Mouse (Mus musculus) liver, adult 2 months (tissue): Measurements from ENCODE around the gene Sema3a. TPM values are rescaled to one million over a fixed set of nuclear protein-coding genes. Genes with fewer than 3 reads are reported as not detected.

Experiments
- DNase-seq: peaks from one replicate; pipeline ENCODE4 v3.0.0-alpha.2; 2011; ENCODE audit warnings: low read depth, low spot score; ENCODE audit errors: extremely low read depth
- H3K27ac ChIP-seq: fragments of 200-500 bp; replicated peaks from 2 replicates; pipeline ENCODE4 v1.5.1; 2012; ENCODE audit warnings: low read depth, mild to moderate bottlenecking, control low read depth, inconsistent platforms, low read length; ENCODE audit not compliant: insufficient read depth
- H3K27me3 ChIP-seq: fragments of 200-500 bp; 2 replicates; pipeline ENCODE4 v1.6.1; 2012; ENCODE audit warnings: mild to moderate bottlenecking, moderate library complexity, low read length, inconsistent platforms; ENCODE audit not compliant: control insufficient read depth, insufficient read depth
- H3K36me3 ChIP-seq: fragments of 200-500 bp; 2 replicates; pipeline ENCODE4 v1.6.1; 2012; ENCODE audit warnings: low read length, inconsistent platforms; ENCODE audit not compliant: control insufficient read depth, insufficient read depth
- H3K4me1 ChIP-seq: fragments of 200-500 bp; 2 replicates; pipeline ENCODE4 v1.6.1; 2011; ENCODE audit warnings: low read length; ENCODE audit not compliant: control insufficient read depth, insufficient read depth
- H3K4me3 ChIP-seq: fragments of 200-500 bp; 2 replicates; pipeline ENCODE4 v1.5.1; 2011; ENCODE audit warnings: low read depth, mild to moderate bottlenecking, control low read depth, low read length, moderate library complexity; ENCODE audit not compliant: insufficient read depth
- H3K79me2 ChIP-seq: fragments of 200-500 bp; 2 replicates; pipeline ENCODE4 v1.6.1; 2012; ENCODE audit warnings: inconsistent platforms, mild to moderate bottlenecking, low read length, moderate library complexity; ENCODE audit not compliant: control insufficient read depth, insufficient read depth
- H3K9ac ChIP-seq: fragments of 200-500 bp; 2 replicates; pipeline ENCODE4 v1.6.1; 2012; ENCODE audit warnings: low read depth, mild to moderate bottlenecking, control low read depth, inconsistent platforms, low read length
- CTCF ChIP-seq: fragments of 200-500 bp; IDR thresholded peaks from 2 replicates; pipeline ENCODE4 v1.5.1; 2011; ENCODE audit warnings: low read depth, low read length, control low read depth
- POLR2A ChIP-seq: fragments of 200-500 bp; IDR thresholded peaks from 2 replicates; pipeline ENCODE4 v1.6.1; 2011; ENCODE audit warnings: low read length, control low read depth; ENCODE audit not compliant: insufficient read depth; ENCODE audit errors: extremely low read depth
- WGBS: fragments of 180-500 bp; shearing (Covaris S2); methylation state at CpG from one replicate; pipeline ENCODE4 v1.1.7; 2018; 5-methylcytosine and 5-hydroxymethylcytosine counted together
- polyA plus RNA-seq: library from polyadenylated mRNA; depleted of rRNA; stranded (reverse); fragments of >200 nt; gene quantifications from 2 replicates; pipeline ENCODE4 v1.2.3, GENCODE M21; 2012
- total RNA-seq: library from RNA; depleted of rRNA; stranded (reverse); fragments of >200 nt; gene quantifications from 2 replicates; pipeline ENCODE4 v1.2.3, GENCODE M21; 2014

Sema3a gene
- total and polyA plus RNA-seq, 2 experiments = 0.06 to 0.18 TPM

DNA sequence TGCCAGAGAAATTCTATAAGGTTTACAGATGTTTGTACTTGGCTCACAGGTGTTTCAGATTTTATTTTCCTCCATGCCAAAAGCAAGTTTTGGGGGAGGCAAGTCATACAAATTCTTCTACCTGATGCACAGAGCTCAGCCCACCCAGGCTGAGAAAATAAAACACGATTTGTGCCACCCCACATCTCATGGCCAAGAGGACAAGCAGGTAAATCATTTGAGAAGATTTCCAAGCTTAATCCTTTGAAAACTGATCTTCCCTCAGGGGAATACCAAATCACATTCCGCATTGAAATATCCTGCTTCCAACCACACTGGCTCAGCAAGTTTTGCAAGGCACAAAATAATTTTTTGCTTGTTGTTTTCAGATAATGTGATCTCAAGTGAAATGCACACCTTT is 206.2 kb downstream of the Sema3a start:
- Histone ChIP-seq H3K4me3 (no peak overlapping the region), H3K9ac (no peak overlapping the region), H3K27me3 (no peaks in the 10 kb centered on the region), H3K27ac (no peak overlapping the region), H3K36me3 (no peaks in the 10 kb centered on the region), H3K79me2 (no peaks in the 10 kb centered on the region), H3K4me1 (no peaks in the 10 kb centered on the region)
- DNase-seq = no peak
- no peak for TF ChIP-seq CTCF
- no peak for TF ChIP-seq POLR2A
- 73% methylated on average over 2 of the region's 2 CpGs for WGBS

DNA sequence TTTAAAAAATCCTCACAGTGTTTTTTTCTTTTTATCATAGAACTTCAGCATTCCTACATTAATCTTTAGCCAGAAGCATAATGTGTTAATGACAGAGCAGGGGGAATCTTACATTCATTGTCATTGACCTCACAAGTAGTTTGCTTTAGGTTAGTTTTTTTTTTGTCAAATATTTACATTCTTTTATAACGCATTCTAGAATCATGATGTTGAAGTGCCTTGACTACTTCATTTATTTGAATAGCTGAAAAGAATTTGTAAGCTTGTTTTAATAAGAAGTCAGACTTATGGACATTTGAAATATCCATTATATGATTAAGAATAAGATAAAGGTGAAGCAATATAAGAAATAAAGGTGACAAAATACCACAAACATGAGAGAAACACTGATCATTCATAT is 212.5 kb downstream of the Sema3a start:
- Histone ChIP-seq H3K9ac (no peak overlapping the region), H3K79me2 (no peaks in the 10 kb centered on the region), H3K4me3 (no peak overlapping the region), H3K36me3 (no peaks in the 10 kb centered on the region), H3K27ac (no peak overlapping the region), H3K27me3 (no peaks in the 10 kb centered on the region), H3K4me1 (no peaks in the 10 kb centered on the region)
- no peak for DNase-seq
- TF ChIP-seq CTCF (no peak), POLR2A (no peak)
- WGBS = 59% methylated on average over 1 of the region's 1 CpGs

DNA sequence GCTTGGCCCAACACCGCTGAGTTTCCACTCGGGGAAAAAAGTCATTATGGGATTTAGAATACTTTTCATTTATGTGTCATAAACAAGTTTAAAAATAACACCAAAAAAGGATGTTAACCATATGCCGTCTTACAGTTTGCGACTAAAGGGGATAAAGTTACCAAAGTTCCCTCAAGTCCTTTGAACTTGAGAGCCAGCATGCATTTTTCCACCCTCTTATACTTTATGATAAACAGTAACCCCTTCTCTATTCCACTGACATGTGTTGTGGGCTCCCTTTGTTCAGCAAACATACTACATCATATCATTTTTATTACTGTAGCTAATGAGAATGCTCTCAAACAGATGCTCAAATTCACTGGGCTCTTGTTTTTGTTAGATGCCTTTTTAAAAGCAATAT is 221.9 kb downstream of the Sema3a start:
- no peaks in the 10 kb centered on the region for H3K79me2 ChIP-seq
- no peak overlapping the region for H3K9ac ChIP-seq
- no peaks in the 10 kb centered on the region for H3K36me3 ChIP-seq
- DNase-seq = no peak
- 83% methylated on average over 4 of the region's 4 CpGs for WGBS
- no peaks in the 10 kb centered on the region for H3K27me3 ChIP-seq
- H3K4me3 ChIP-seq = no peak overlapping the region
- no peak overlapping the region for H3K27ac ChIP-seq
- H3K4me1 ChIP-seq = no peaks in the 10 kb centered on the region; the same call in 1 of the 2 replicates
- TF ChIP-seq POLR2A = no peak
- TF ChIP-seq CTCF = no peak

DNA sequence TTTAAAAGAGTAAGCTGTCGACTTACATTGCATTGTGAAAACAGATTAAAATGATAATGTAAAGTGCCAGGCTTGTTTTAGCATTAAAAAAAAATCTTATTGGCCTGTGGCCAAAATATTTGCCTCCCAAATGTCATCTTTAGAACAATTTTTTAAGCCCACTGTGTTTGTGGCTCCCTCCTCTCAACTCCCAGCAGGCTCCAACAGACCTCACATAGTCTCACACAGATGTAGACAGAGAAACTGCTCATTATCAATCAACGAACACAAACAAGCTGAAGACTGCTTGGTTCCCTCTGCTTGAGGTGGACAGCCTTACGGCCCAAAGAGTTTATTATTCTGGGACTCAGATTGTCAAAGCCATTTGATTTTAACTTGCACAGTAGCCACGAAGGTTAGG is 226.4 kb downstream of the Sema3a start:
- H3K36me3 ChIP-seq = no peaks in the 10 kb centered on the region
- TF ChIP-seq POLR2A (no peak), CTCF (no peak)
- 63% methylated on average over 4 of the region's 4 CpGs for WGBS
- H3K4me3 ChIP-seq = no peak overlapping the region
- H3K79me2 ChIP-seq = no peaks in the 10 kb centered on the region
- no peak overlapping the region for H3K9ac ChIP-seq
- no peak for DNase-seq
- no peak overlapping the region for H3K27ac ChIP-seq
- H3K27me3 ChIP-seq = no peaks in the 10 kb centered on the region
- no peaks in the 10 kb centered on the region for H3K4me1 ChIP-seq

- no peak overlapping the region for H3K27ac ChIP-seq
- no peak overlapping the region for H3K4me3 ChIP-seq
- no peak overlapping the region for H3K9ac ChIP-seq
- H3K27me3 ChIP-seq = no peaks in the 10 kb centered on the region
- no peaks in the 10 kb centered on the region for H3K4me1 ChIP-seq
- no peaks in the 10 kb centered on the region for H3K36me3 ChIP-seq
- H3K79me2 ChIP-seq = no peaks in the 10 kb centered on the region
- TF ChIP-seq CTCF (no peak), POLR2A (no peak)
- no peak for DNase-seq
- 59% methylated on average over 1 of the region's 1 CpGs for WGBS
Measured at GRCm38 (mm10) chr5:13352995-13353394, 227.8 kb downstream of the Sema3a start.

GRCm38 (mm10) chr5:13353539-13353938 is 228.3 kb downstream of the Sema3a start:
- 72% methylated on average over 1 of the region's 1 CpGs for WGBS
- Histone ChIP-seq H3K9ac (no peak overlapping the region), H3K36me3 (no peaks in the 10 kb centered on the region), H3K79me2 (no peaks in the 10 kb centered on the region), H3K4me3 (no peak overlapping the region), H3K27ac (no peak overlapping the region), H3K27me3 (no peaks in the 10 kb centered on the region), H3K4me1 (no peaks in the 10 kb centered on the region)
- TF ChIP-seq POLR2A (no peak), CTCF (no peak)
- DNase-seq = no peak
